Mouse (Mus musculus) cortical plate, adult 2 months (tissue): Measurements from ENCODE around the gene Gm5741. TPM values are rescaled to one million over a fixed set of nuclear protein-coding genes. Genes with fewer than 3 reads are reported as not detected.

Experiments used
- H3K27ac ChIP-seq: fragments of 200-500 bp; 2 replicates; pipeline ENCODE4 v1.5.1; 2012; ENCODE audit warnings: low read length, control low read depth, inconsistent platforms; ENCODE audit not compliant: insufficient read depth
- H3K4me1 ChIP-seq: fragments of 200-500 bp; 2 replicates; pipeline ENCODE4 v1.6.1; 2011; ENCODE audit warnings: low read length; ENCODE audit not compliant: control insufficient read depth, insufficient read depth
- H3K4me3 ChIP-seq: fragments of 200-500 bp; 2 replicates; pipeline ENCODE4 v1.5.1; 2011; ENCODE audit warnings: mild to moderate bottlenecking, low read length, control low read depth; ENCODE audit not compliant: insufficient read depth
- CTCF ChIP-seq: fragments of 200-500 bp; IDR thresholded peaks from 2 replicates; pipeline ENCODE4 v1.5.1; 2011; ENCODE audit warnings: mild to moderate bottlenecking, control low read depth, low read length; ENCODE audit not compliant: insufficient read depth; ENCODE audit errors: extremely low read depth
- POLR2A ChIP-seq: fragments of 200-500 bp; IDR thresholded peaks from 2 replicates; pipeline ENCODE4 v1.6.1; 2011; ENCODE audit warnings: mild to moderate bottlenecking, low read length, control low read depth; ENCODE audit not compliant: insufficient read depth; ENCODE audit errors: extremely low read depth
- polyA plus RNA-seq: library from polyadenylated mRNA; depleted of rRNA; stranded (reverse); fragments of >200 nt; gene quantifications from 2 replicates; pipeline ENCODE4 v1.2.3, GENCODE M21; 2012; rRNA removed

Gm5741 gene
- polyA plus RNA-seq, 1 experiment, result not detected

DNA sequence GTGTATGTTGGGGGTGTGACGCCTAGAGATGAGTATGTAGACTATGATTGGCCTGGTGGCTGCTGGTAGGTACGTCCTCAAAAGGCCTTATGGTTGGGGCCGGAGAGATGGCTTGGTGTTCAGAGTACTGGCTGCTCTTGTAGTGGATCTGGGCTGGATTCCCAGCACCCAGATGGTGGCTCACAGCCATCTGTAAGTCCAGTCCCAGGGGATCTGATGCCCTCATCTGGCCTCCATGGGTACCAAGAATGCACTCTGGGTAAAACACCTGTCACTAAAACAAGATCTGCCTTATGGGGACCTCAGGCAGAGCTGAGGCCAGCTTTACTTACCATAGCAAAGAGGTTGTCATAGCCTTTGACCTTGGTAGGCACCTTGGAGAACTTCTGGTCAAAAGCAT is 43.9 kb downstream of the Gm5741 start:
- TF ChIP-seq CTCF (no peak), POLR2A (no peak)
- Histone ChIP-seq H3K4me3 (peak overlapping the region; percentile 96; the same call in 1 of the 2 replicates), H3K27ac (no peak overlapping the region), H3K4me1 (peaks cover 10% of the 10 kb centered on the region)

DNA sequence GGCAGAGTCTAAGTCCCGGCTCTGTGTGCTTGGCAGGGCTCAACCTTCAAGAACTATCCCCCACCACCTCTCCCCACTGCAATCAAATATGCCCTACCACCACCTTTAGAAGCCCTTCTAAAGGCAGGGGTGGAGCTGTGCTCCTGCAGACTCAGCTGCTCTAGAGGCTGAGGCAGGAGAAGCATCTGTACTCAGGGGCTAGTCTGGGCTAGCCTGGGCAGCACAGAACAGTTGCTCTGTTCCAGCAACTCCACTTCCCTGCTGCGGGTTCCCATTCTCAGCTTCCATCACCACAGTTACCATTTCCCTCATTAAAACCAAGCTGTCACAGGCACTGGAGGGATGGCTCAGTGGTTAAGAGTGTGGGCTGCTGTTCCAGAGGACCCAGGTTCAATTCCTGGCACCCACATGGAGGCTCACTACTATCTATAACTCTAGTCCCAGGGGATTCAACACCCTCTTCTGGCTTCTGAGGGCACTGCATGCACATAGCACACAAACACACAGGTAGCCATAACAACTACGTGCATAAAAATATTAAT is 46.2 kb downstream of the Gm5741 start:
- no peak overlapping the region for H3K4me3 ChIP-seq
- no peak for TF ChIP-seq CTCF
- TF ChIP-seq POLR2A, result no peak
- peaks cover 7% of the 10 kb centered on the region for H3K4me1 ChIP-seq
- no peak overlapping the region for H3K27ac ChIP-seq

Other genes with a start within 250 kb of the Gm5741 start
- gene Dand5, start 245.2 kb downstream of the Gm5741 start, polyA plus RNA-seq, result 14.9 and 16.0 TPM in 2 replicates
- gene Gadd45gip1, start 236.5 kb downstream of the Gm5741 start, polyA plus RNA-seq, result 26.0 and 31.2 TPM in 2 replicates
- 84.7 and 85.9 TPM in 2 replicates for gene Rad23a, start 227.3 kb downstream of the Gm5741 start, polyA plus RNA-seq
- 437 and 467 TPM in 2 replicates for gene Calr, start 221.0 kb downstream of the Gm5741 start, polyA plus RNA-seq
- 58.7 and 60.4 TPM in 2 replicates for gene Farsa, start 211.0 kb downstream of the Gm5741 start, polyA plus RNA-seq
- gene Syce2, start 195.9 kb downstream of the Gm5741 start, polyA plus RNA-seq, result 3.7 and 4.2 TPM in 2 replicates
- gene Gcdh, start 174.1 kb downstream of the Gm5741 start, polyA plus RNA-seq, result 81.5 and 91.9 TPM in 2 replicates
- 0.23 and 0.35 TPM in 2 replicates for gene Klf1, start 166.1 kb downstream of the Gm5741 start, polyA plus RNA-seq
- 6.1 and 6.7 TPM in 2 replicates for gene Dnase2a, start 159.4 kb downstream of the Gm5741 start, polyA plus RNA-seq
- gene Mast1, start 130.6 kb downstream of the Gm5741 start, polyA plus RNA-seq, result 76.0 and 79.7 TPM in 2 replicates
- gene Rtbdn, start 121.0 kb downstream of the Gm5741 start, polyA plus RNA-seq, result 6.0 and 6.1 TPM in 2 replicates
- gene Gm49661, start 98.5 kb downstream of the Gm5741 start, polyA plus RNA-seq, result not detected in 2 replicates
- gene Prdx2, start 98.4 kb downstream of the Gm5741 start, polyA plus RNA-seq, result 287 TPM in 2 replicates
- 37.3 and 37.7 TPM in 2 replicates for gene Rnaseh2a, start 98.2 kb downstream of the Gm5741 start, polyA plus RNA-seq
- 57.5 and 81.7 TPM in 2 replicates for gene Junb, start 89.3 kb downstream of the Gm5741 start, polyA plus RNA-seq
- gene Hook2, start 77.4 kb downstream of the Gm5741 start, polyA plus RNA-seq, result 15.6 and 19.2 TPM in 2 replicates
- not detected in 2 replicates for gene Best2, start 53.5 kb downstream of the Gm5741 start, polyA plus RNA-seq
- gene Asna1, start 42.7 kb downstream of the Gm5741 start, polyA plus RNA-seq, result 267 and 268 TPM in 2 replicates
- 118 and 119 TPM in 2 replicates for gene Trir, start 41.2 kb downstream of the Gm5741 start, polyA plus RNA-seq
- gene Tnpo2, start 31.1 kb downstream of the Gm5741 start, polyA plus RNA-seq, result 110 and 112 TPM in 2 replicates
- 45.1 and 45.8 TPM in 2 replicates for gene Fbxw9, start 7.9 kb downstream of the Gm5741 start, polyA plus RNA-seq
- gene Dhps, start 3.8 kb upstream of the Gm5741 start, polyA plus RNA-seq, result 70.6 and 74.6 TPM in 2 replicates
- 120 and 139 TPM in 2 replicates for gene Wdr83os, start 12.8 kb upstream of the Gm5741 start, polyA plus RNA-seq
- 54.7 and 56.4 TPM in 2 replicates for gene Wdr83, start 13.3 kb upstream of the Gm5741 start, polyA plus RNA-seq
- gene Man2b1, start 15.3 kb upstream of the Gm5741 start, polyA plus RNA-seq, result 49.2 and 50.1 TPM in 2 replicates
- 3.7 and 4.2 TPM in 2 replicates for gene Zfp791, start 55.1 kb upstream of the Gm5741 start, polyA plus RNA-seq
- gene Cks1brt, start 83.9 kb upstream of the Gm5741 start, polyA plus RNA-seq, result not detected in 2 replicates
- not detected in 2 replicates for gene Olfr371, start 158.0 kb upstream of the Gm5741 start, polyA plus RNA-seq
- 39.5 and 43.4 TPM in 2 replicates for gene Orc6, start 231.7 kb upstream of the Gm5741 start, polyA plus RNA-seq
- 81.2 and 84.2 TPM in 2 replicates for gene Vps35, start 231.8 kb upstream of the Gm5741 start, polyA plus RNA-seq